Mouse (Mus musculus) liver, adult 2 months (tissue): ENCODE data around the gene Tox4. TPM values are rescaled to one million over a fixed set of nuclear protein-coding genes. Genes with fewer than 3 reads are reported as not detected.
"Not testable (repeated sequence)": the region's sequence is repeated elsewhere in the genome, so short reads cannot be mapped to it uniquely, and the experiment has no call there.

Source experiments
- DNase-seq: peaks from one replicate; pipeline ENCODE4 v3.0.0-alpha.2; 2011; ENCODE audit warnings: low read depth, low spot score; ENCODE audit errors: extremely low read depth
- H3K27ac ChIP-seq: fragments of 200-500 bp; replicated peaks from 2 replicates; pipeline ENCODE4 v1.5.1; 2012; ENCODE audit warnings: low read depth, mild to moderate bottlenecking, control low read depth, inconsistent platforms, low read length; ENCODE audit not compliant: insufficient read depth
- H3K27me3 ChIP-seq: fragments of 200-500 bp; 2 replicates; pipeline ENCODE4 v1.6.1; 2012; ENCODE audit warnings: mild to moderate bottlenecking, moderate library complexity, low read length, inconsistent platforms; ENCODE audit not compliant: control insufficient read depth, insufficient read depth
- H3K36me3 ChIP-seq: fragments of 200-500 bp; 2 replicates; pipeline ENCODE4 v1.6.1; 2012; ENCODE audit warnings: low read length, inconsistent platforms; ENCODE audit not compliant: control insufficient read depth, insufficient read depth
- H3K4me1 ChIP-seq: fragments of 200-500 bp; 2 replicates; pipeline ENCODE4 v1.6.1; 2011; ENCODE audit warnings: low read length; ENCODE audit not compliant: control insufficient read depth, insufficient read depth
- H3K4me3 ChIP-seq: fragments of 200-500 bp; 2 replicates; pipeline ENCODE4 v1.5.1; 2011; ENCODE audit warnings: low read depth, mild to moderate bottlenecking, control low read depth, low read length, moderate library complexity; ENCODE audit not compliant: insufficient read depth
- H3K79me2 ChIP-seq: fragments of 200-500 bp; 2 replicates; pipeline ENCODE4 v1.6.1; 2012; ENCODE audit warnings: inconsistent platforms, mild to moderate bottlenecking, low read length, moderate library complexity; ENCODE audit not compliant: control insufficient read depth, insufficient read depth
- H3K9ac ChIP-seq: fragments of 200-500 bp; 2 replicates; pipeline ENCODE4 v1.6.1; 2012; ENCODE audit warnings: low read depth, mild to moderate bottlenecking, control low read depth, inconsistent platforms, low read length
- CTCF ChIP-seq: fragments of 200-500 bp; IDR thresholded peaks from 2 replicates; pipeline ENCODE4 v1.5.1; 2011; ENCODE audit warnings: low read depth, low read length, control low read depth
- POLR2A ChIP-seq: fragments of 200-500 bp; IDR thresholded peaks from 2 replicates; pipeline ENCODE4 v1.6.1; 2011; ENCODE audit warnings: low read length, control low read depth; ENCODE audit not compliant: insufficient read depth; ENCODE audit errors: extremely low read depth
- WGBS: fragments of 180-500 bp; shearing (Covaris S2); methylation state at CpG from one replicate; pipeline ENCODE4 v1.1.7; 2018; 5-methylcytosine and 5-hydroxymethylcytosine counted together
- polyA plus RNA-seq: library from polyadenylated mRNA; depleted of rRNA; stranded (reverse); fragments of >200 nt; gene quantifications from 2 replicates; pipeline ENCODE4 v1.2.3, GENCODE M21; 2012
- total RNA-seq: library from RNA; depleted of rRNA; stranded (reverse); fragments of >200 nt; gene quantifications from 2 replicates; pipeline ENCODE4 v1.2.3, GENCODE M21; 2014

Tox4 gene
- total and polyA plus RNA-seq, 2 experiments, result 13.0 to 21.1 TPM

DNA sequence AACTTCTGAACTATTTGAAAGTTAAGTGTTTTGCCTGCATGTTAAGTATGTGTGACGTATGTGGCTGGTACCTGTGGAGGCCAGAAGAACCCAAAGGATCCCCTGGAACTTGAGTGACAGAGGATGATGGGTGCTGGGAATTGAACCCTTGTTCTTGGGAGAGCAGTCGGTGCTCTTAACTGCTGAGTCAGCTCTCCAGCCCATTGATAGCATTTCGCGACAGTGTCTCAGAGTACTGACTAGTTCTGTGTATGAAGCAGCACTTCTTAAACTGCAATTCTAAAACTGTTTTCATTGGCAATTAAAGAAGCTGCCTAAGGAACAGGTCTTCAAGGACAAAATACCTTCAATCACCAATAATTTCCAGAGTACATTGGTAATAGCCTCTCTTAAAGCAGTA is 1.7 kb upstream of the Tox4 start:
- H3K79me2 ChIP-seq, result no peaks in the 10 kb centered on the region; the same call in 1 of the 2 replicates
- no peak overlapping the region for H3K27ac ChIP-seq
- no peak for TF ChIP-seq CTCF
- H3K27me3 ChIP-seq, result no peaks in the 10 kb centered on the region
- H3K4me1 ChIP-seq, result peaks cover 4% of the 10 kb centered on the region; the same call in 1 of the 2 replicates
- H3K4me3 ChIP-seq, result no peak overlapping the region
- DNase-seq, result no peak
- H3K9ac ChIP-seq, result no peak overlapping the region
- WGBS, result 85% methylated on average over 4 of the region's 4 CpGs
- peaks cover 2% of the 10 kb centered on the region; the same call in 1 of the 2 replicates for H3K36me3 ChIP-seq

- TF ChIP-seq POLR2A, result no peak
- WGBS, result under 1% methylated on average over 21 of the region's 21 CpGs
Observed at GRCm38 (mm10) chr14:52279747-52280120, 788 bp downstream of the Tox4 start.

DNA sequence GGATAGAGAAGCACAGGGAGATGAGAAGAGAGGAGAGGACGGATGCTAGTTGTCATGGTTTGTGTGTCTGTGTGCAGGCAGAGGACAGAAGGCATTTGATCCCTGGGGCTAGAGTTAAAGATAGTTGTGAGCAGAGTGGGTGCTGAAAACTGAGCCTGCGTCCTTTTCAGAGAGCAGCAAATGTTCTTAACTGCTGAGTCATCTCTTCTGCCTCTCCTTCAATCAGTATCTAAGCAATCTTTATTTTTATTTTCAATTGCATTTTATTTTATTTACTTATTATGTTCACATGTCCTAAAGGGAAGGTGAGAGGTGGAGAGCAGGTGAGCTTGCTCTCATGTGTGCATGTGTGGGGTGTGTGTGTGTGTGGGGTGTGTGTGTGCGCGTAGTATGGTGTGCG is 4.7 kb downstream of the Tox4 start:
- H3K79me2 ChIP-seq, result peaks cover 6% of the 10 kb centered on the region; the same call in 1 of the 2 replicates
- DNase-seq, result no peak
- H3K9ac ChIP-seq, result no peak overlapping the region
- no peak overlapping the region for H3K27ac ChIP-seq
- H3K27me3 ChIP-seq, result no peaks in the 10 kb centered on the region
- no peak for TF ChIP-seq POLR2A
- no peak for TF ChIP-seq CTCF
- peaks cover 9% of the 10 kb centered on the region; the same call in 1 of the 2 replicates for H3K4me1 ChIP-seq
- H3K36me3 ChIP-seq, result peaks cover 31% of the 10 kb centered on the region
- no peak overlapping the region for H3K4me3 ChIP-seq
- WGBS, result 95% methylated on average over 5 of the region's 5 CpGs

More at GRCm38 (mm10) chr14:52279747-52280120, 788 bp downstream of the Tox4 start:
- DNase-seq, result no peak
- Histone ChIP-seq H3K36me3 (0 out of 2 replicates have a peak, but pooled peaks cover 3% of the 10 kb centered on the region), H3K27me3 (no peaks in the 10 kb centered on the region), H3K79me2 (peaks cover 6% of the 10 kb centered on the region; the same call in 1 of the 2 replicates), H3K4me1 (peaks cover 9% of the 10 kb centered on the region; the same call in 1 of the 2 replicates), H3K9ac (peak overlapping the region; percentile 84), H3K4me3 (peak overlapping the region; percentile 82), H3K27ac (peak overlapping the region; percentile 52; the same call in 1 of the 2 replicates)

GRCm38 (mm10) chr14:52284191-52284590 is 5.2 kb downstream of the Tox4 start:
- no peak overlapping the region for H3K27ac ChIP-seq
- DNase-seq, result no peak
- H3K4me1 ChIP-seq, result peaks cover 9% of the 10 kb centered on the region; the same call in 1 of the 2 replicates
- no peaks in the 10 kb centered on the region for H3K27me3 ChIP-seq
- peaks cover 6% of the 10 kb centered on the region; the same call in 1 of the 2 replicates for H3K79me2 ChIP-seq
- no peak for TF ChIP-seq POLR2A
- no peak for TF ChIP-seq CTCF
- WGBS, result 82% methylated on average over 3 of the region's 3 CpGs
- no peak overlapping the region for H3K9ac ChIP-seq
- H3K36me3 ChIP-seq, result peaks cover 34% of the 10 kb centered on the region
- H3K4me3 ChIP-seq, result no peak overlapping the region

GRCm38 (mm10) chr14:52295558-52296264 is 16.8 kb downstream of the Tox4 start:
- TF ChIP-seq CTCF (peak; percentile 34; the same call in 1 of the 2 replicates), POLR2A (no peak)
- 78% methylated on average over 6 of the region's 6 CpGs for WGBS
- peak; percentile 43 for DNase-seq
- H3K27me3 ChIP-seq, result no peaks in the 10 kb centered on the region
- no peaks in the 10 kb centered on the region for H3K79me2 ChIP-seq
- H3K9ac ChIP-seq, result no peak overlapping the region
- no peak overlapping the region for H3K27ac ChIP-seq
- H3K4me1 ChIP-seq, result no peaks in the 10 kb centered on the region
- no peak overlapping the region for H3K4me3 ChIP-seq
- H3K36me3 ChIP-seq, result peaks cover 65% of the 10 kb centered on the region

- H3K79me2 ChIP-seq, H3K27ac ChIP-seq, H3K4me1 ChIP-seq, H3K27me3 ChIP-seq, H3K4me3 ChIP-seq, DNase-seq, H3K9ac ChIP-seq: not testable (repeated sequence)
- WGBS, result 96% methylated on average over 3 of the region's 3 CpGs
- H3K36me3 ChIP-seq, result peaks cover 16% of the 10 kb centered on the region
Observed at GRCm38 (mm10) chr14:52303517-52303916, 24.6 kb downstream of the Tox4 start.
